Mouse (Mus musculus): ENCODE data around the gene AA467197.

- TF ChIP-seq CTCF (IDR thresholded peaks at IDR 0.05; ENCODE audit: low read depth) (no peak), EP300 (IDR thresholded peaks at IDR 0.05; ENCODE audit: low read depth) (no peak)
Measured at GRCm38 (mm10) chr2:122638029-122638428, 1.2 kb downstream of the AA467197 start.

Measured in liver, postnatal 0 days (tissue).